Mouse (Mus musculus): ENCODE measurements around the gene Rab19.

GRCm38 (mm10) chr6:39429007-39429788, 48.2 kb downstream of the Rab19 start:
- TF ChIP-seq USF1 (IDR thresholded peaks at IDR 0.05; ENCODE audit: low read depth, low read length), result 0 out of 2 replicates have a peak, but pooled peaks have one; percentile 17
- no peak for TF ChIP-seq E2F4 (IDR thresholded peaks at IDR 0.05; ENCODE audit: borderline replicate concordance, low read depth, low read length)
- TF ChIP-seq RAD21 (IDR thresholded peaks at IDR 0.05; ENCODE audit: low read depth, low read length), result no peak
- TF ChIP-seq TBP (IDR thresholded peaks at IDR 0.05; ENCODE audit: low read depth, low read length), result no peak

Data from MEL (cell line).